Mouse (Mus musculus) liver, adult 2 months (tissue): ENCODE results near the gene Cdk13. TPM values are rescaled to one million over a fixed set of nuclear protein-coding genes. Genes with fewer than 3 reads are reported as not detected.

Experiments
- DNase-seq: peaks from one replicate; pipeline ENCODE4 v3.0.0-alpha.2; 2011; ENCODE audit warnings: low read depth, low spot score; ENCODE audit errors: extremely low read depth
- H3K27ac ChIP-seq: fragments of 200-500 bp; replicated peaks from 2 replicates; pipeline ENCODE4 v1.5.1; 2012; ENCODE audit warnings: low read depth, mild to moderate bottlenecking, control low read depth, inconsistent platforms, low read length; ENCODE audit not compliant: insufficient read depth
- H3K27me3 ChIP-seq: fragments of 200-500 bp; 2 replicates; pipeline ENCODE4 v1.6.1; 2012; ENCODE audit warnings: mild to moderate bottlenecking, moderate library complexity, low read length, inconsistent platforms; ENCODE audit not compliant: control insufficient read depth, insufficient read depth
- H3K36me3 ChIP-seq: fragments of 200-500 bp; 2 replicates; pipeline ENCODE4 v1.6.1; 2012; ENCODE audit warnings: low read length, inconsistent platforms; ENCODE audit not compliant: control insufficient read depth, insufficient read depth
- H3K4me1 ChIP-seq: fragments of 200-500 bp; 2 replicates; pipeline ENCODE4 v1.6.1; 2011; ENCODE audit warnings: low read length; ENCODE audit not compliant: control insufficient read depth, insufficient read depth
- H3K4me3 ChIP-seq: fragments of 200-500 bp; 2 replicates; pipeline ENCODE4 v1.5.1; 2011; ENCODE audit warnings: low read depth, mild to moderate bottlenecking, control low read depth, low read length, moderate library complexity; ENCODE audit not compliant: insufficient read depth
- H3K79me2 ChIP-seq: fragments of 200-500 bp; 2 replicates; pipeline ENCODE4 v1.6.1; 2012; ENCODE audit warnings: inconsistent platforms, mild to moderate bottlenecking, low read length, moderate library complexity; ENCODE audit not compliant: control insufficient read depth, insufficient read depth
- H3K9ac ChIP-seq: fragments of 200-500 bp; 2 replicates; pipeline ENCODE4 v1.6.1; 2012; ENCODE audit warnings: low read depth, mild to moderate bottlenecking, control low read depth, inconsistent platforms, low read length
- CTCF ChIP-seq: fragments of 200-500 bp; IDR thresholded peaks from 2 replicates; pipeline ENCODE4 v1.5.1; 2011; ENCODE audit warnings: low read depth, low read length, control low read depth
- POLR2A ChIP-seq: fragments of 200-500 bp; IDR thresholded peaks from 2 replicates; pipeline ENCODE4 v1.6.1; 2011; ENCODE audit warnings: low read length, control low read depth; ENCODE audit not compliant: insufficient read depth; ENCODE audit errors: extremely low read depth
- WGBS: fragments of 180-500 bp; shearing (Covaris S2); methylation state at CpG from one replicate; pipeline ENCODE4 v1.1.7; 2018; 5-methylcytosine and 5-hydroxymethylcytosine counted together
- polyA plus RNA-seq: library from polyadenylated mRNA; depleted of rRNA; stranded (reverse); fragments of >200 nt; gene quantifications from 2 replicates; pipeline ENCODE4 v1.2.3, GENCODE M21; 2012
- total RNA-seq: library from RNA; depleted of rRNA; stranded (reverse); fragments of >200 nt; gene quantifications from 2 replicates; pipeline ENCODE4 v1.2.3, GENCODE M21; 2014

The Cdk13 gene
- total and polyA plus RNA-seq, 2 experiments = 15.2 to 20.9 TPM

- Histone ChIP-seq H3K79me2 (peaks cover 6% of the 10 kb centered on the region; the same call in 1 of the 2 replicates), H3K27ac (peak within 1 kb of the TSS; percentile 99), H3K9ac (peak within 1 kb of the TSS; percentile 92), H3K36me3 (no peaks in the 10 kb centered on the region), H3K4me1 (peaks cover 12% of the 10 kb centered on the region), H3K4me3 (peak within 1 kb of the TSS; percentile 91), H3K27me3 (no peaks in the 10 kb centered on the region)
- WGBS = 1% methylated on average over 66 of the region's 66 CpGs
- TF ChIP-seq CTCF = no peak
- peak; percentile 82 for TF ChIP-seq POLR2A
- DNase-seq = peak; percentile 97
Observed at GRCm38 (mm10) chr13:17694911-17695699, 109.8 kb downstream of the Cdk13 start, which contains the start of the genes Mplkip and Sugct. Mplkip (plus strand) TSS chr13:17695192. Sugct (minus strand) TSS chr13:17695553.

DNA sequence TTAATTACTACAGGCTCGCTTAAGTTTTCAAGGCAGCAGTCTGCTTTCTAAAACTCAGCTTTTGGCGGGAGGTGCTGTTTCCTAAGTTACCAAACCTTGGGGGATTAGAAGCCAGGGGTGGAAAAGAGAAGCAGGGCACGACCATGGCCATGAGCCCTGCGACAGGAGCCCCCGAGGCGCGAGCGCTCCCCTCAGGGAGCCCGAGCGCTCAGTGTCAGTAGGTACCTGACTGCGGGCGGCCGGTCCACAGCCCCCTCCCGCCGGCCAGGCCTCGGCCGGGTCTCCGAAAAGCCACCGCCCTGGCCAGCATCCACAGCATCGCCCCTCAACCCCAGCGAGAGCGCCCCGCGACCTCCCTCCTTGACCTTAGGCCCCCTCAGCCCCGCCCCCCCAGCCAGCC is 110.5 kb downstream of the Cdk13 start:
- Histone ChIP-seq H3K9ac (peak overlapping the region; percentile 92), H3K79me2 (peaks cover 6% of the 10 kb centered on the region; the same call in 1 of the 2 replicates), H3K27me3 (no peaks in the 10 kb centered on the region), H3K4me3 (peak overlapping the region; percentile 91), H3K27ac (peak overlapping the region; percentile 99), H3K36me3 (no peaks in the 10 kb centered on the region), H3K4me1 (peaks cover 15% of the 10 kb centered on the region)
- no peak for DNase-seq
- TF ChIP-seq CTCF (no peak), POLR2A (0 out of 2 replicates have a peak, but pooled peaks have one; percentile 50)
- 0% methylated on average over 23 of the region's 25 CpGs for WGBS

- peak; percentile 65 for DNase-seq
- WGBS = 45% methylated on average over 5 of the region's 5 CpGs
- H3K4me3 ChIP-seq = peak overlapping the region; percentile 91; the same call in 1 of the 2 replicates
- no peak overlapping the region for H3K9ac ChIP-seq
- no peaks in the 10 kb centered on the region for H3K36me3 ChIP-seq
- no peak overlapping the region for H3K27ac ChIP-seq
- no peaks in the 10 kb centered on the region for H3K27me3 ChIP-seq
- H3K4me1 ChIP-seq = peaks cover 15% of the 10 kb centered on the region
- H3K79me2 ChIP-seq = peaks cover 6% of the 10 kb centered on the region; the same call in 1 of the 2 replicates
- TF ChIP-seq CTCF (no peak), POLR2A (no peak)
Observed at GRCm38 (mm10) chr13:17693816-17694215, 111.1 kb downstream of the Cdk13 start.

DNA sequence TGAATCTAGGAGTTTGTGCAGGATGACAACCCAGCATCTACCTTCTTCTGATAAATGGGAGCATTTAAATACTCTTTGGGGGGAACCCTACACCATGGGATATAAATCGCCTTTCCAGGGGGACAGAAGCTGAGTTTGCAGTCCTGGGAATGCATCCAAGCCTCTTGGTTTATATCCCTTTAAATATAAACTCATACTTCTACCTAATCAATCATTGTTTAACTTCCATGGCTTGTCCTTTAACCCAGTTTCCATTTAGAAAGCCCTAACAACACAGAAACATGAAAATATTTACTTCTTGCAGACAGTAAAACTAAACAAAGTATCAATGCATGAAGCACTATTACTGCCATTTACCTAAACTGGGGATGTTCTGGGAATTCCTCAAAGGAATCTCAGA is 113.5 kb downstream of the Cdk13 start:
- Histone ChIP-seq H3K79me2 (peaks cover 2% of the 10 kb centered on the region; the same call in 1 of the 2 replicates), H3K9ac (no peak overlapping the region), H3K27ac (peak overlapping the region; percentile 49; the same call in 1 of the 2 replicates), H3K36me3 (no peaks in the 10 kb centered on the region), H3K27me3 (no peaks in the 10 kb centered on the region), H3K4me3 (no peak overlapping the region), H3K4me1 (peaks cover 15% of the 10 kb centered on the region)
- WGBS = 41% methylated on average over 1 of the region's 1 CpGs
- DNase-seq = peak; percentile 67
- no peak for TF ChIP-seq POLR2A
- no peak for TF ChIP-seq CTCF

DNA sequence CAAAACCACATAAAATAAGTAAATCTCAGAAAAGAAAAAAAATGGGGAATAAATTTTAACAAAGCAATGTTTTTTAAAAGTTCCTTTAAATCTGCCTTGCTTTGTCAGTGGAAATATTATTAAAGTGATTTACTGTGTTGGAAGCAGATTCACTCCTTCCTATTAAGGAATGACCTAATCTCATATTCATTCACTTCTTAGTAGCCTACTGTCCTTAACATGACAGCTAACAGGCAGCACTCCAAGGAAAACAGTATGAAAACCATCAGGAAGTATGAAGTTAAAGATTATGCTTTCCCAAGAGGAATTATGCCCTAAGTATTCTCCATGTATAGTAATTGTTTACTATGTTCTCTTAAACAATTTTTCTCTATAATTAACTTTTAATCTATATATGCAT is 114.2 kb downstream of the Cdk13 start:
- Histone ChIP-seq H3K36me3 (no peaks in the 10 kb centered on the region), H3K4me1 (peaks cover 15% of the 10 kb centered on the region), H3K79me2 (peaks cover 2% of the 10 kb centered on the region; the same call in 1 of the 2 replicates), H3K27ac (no peak overlapping the region), H3K27me3 (no peaks in the 10 kb centered on the region), H3K4me3 (no peak overlapping the region), H3K9ac (no peak overlapping the region)
- TF ChIP-seq CTCF (no peak), POLR2A (no peak)
- DNase-seq = no peak

DNA sequence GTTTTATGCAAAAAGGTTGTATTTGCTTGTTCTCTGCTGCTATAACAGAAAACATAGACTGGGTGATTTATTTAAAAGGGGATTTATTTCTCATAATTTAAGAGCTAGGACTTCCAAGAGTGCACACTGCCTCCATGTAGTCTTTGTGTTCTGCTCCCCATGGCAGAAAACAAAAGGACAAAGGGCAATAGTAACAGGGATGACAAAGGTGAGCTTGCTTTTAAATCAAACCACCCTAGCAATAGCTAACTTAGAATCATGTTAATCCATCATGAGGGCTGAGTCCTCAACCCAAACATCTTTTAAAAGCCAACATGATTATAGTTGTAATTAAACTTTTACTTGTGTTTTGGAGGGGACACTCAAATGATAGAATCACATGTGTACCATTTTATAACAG is 115.4 kb downstream of the Cdk13 start:
- peak; percentile 76 for DNase-seq
- Histone ChIP-seq H3K9ac (no peak overlapping the region), H3K79me2 (no peaks in the 10 kb centered on the region; the same call in 1 of the 2 replicates), H3K4me3 (no peak overlapping the region), H3K36me3 (no peaks in the 10 kb centered on the region), H3K4me1 (peaks cover 15% of the 10 kb centered on the region), H3K27me3 (no peaks in the 10 kb centered on the region), H3K27ac (no peak overlapping the region)
- TF ChIP-seq POLR2A = no peak
- no peak for TF ChIP-seq CTCF
